Mouse (Mus musculus): ENCODE measurements around the gene Olfr66. TPM values are rescaled to one million over a fixed set of nuclear protein-coding genes. Genes with fewer than 3 reads are reported as not detected.

The Olfr66 gene
- total RNA-seq (2014; fragmentation: Nextera tagmentation) (not detected in 2 replicates), total RNA-seq (2017) (not detected in 2 replicates)

DNA sequence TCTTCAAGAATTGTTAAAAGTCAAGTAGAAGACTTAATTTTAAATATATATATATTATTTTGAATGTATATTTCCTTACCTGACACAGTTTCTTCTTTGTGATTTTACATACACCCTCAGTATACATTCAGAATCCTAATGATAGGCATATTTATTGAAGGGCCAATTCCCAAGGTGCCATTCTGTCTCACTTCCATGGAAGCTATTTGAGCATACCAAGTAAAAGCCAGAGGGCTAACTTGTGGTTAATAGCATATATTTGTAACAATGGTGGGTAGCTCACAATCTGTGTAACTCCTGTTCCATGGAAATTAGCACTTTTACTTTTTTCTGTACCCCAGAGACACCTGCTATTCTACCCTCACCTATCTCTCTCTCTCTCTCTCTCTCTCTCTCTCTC, at the start of gene Olfr66:
Gene Olfr66, minus strand, starts transcription at position 101 of the 400 bp plus-strand sequence.
- ATAC-seq (replicated peaks; ENCODE audit: poor library complexity, severe bottlenecking) = no peak

- ATAC-seq (replicated peaks; ENCODE audit: poor library complexity, severe bottlenecking) = no peak
Measured at GRCm38 (mm10) chr7:103934264-103934663, 48.2 kb upstream of the Olfr66 start, which contains the start of gene Olfr632. Gene Olfr632, plus strand, starts transcription at chr7:103934347.

- no peak for ATAC-seq (replicated peaks; ENCODE audit: poor library complexity, severe bottlenecking)
Measured at GRCm38 (mm10) chr7:103928525-103928924, 42.5 kb upstream of the Olfr66 start, which contains the start of gene Olfr631. Gene Olfr631, plus strand, starts transcription at chr7:103928825.

DNA sequence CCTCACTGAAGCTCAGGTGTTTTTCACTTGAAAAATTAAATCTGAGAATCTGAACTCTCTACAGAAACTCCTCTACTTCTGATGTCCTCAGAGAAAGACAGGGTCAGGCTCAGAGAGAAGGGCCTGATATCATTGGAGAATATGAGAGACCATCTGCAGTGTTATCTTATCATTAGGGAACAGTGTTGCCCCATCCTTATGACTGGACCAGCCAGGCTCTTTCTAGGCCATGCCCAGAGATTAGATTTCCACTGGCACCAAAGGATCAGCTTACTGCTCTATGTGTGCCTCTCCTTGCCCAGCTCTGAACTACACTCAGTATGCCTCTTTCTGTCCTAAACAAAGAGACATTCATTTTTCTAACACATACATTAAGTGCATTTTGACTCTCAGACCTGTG, 29.3 kb upstream of the Olfr66 start:
- ATAC-seq (replicated peaks; ENCODE audit: poor library complexity, severe bottlenecking) = no peak

DNA sequence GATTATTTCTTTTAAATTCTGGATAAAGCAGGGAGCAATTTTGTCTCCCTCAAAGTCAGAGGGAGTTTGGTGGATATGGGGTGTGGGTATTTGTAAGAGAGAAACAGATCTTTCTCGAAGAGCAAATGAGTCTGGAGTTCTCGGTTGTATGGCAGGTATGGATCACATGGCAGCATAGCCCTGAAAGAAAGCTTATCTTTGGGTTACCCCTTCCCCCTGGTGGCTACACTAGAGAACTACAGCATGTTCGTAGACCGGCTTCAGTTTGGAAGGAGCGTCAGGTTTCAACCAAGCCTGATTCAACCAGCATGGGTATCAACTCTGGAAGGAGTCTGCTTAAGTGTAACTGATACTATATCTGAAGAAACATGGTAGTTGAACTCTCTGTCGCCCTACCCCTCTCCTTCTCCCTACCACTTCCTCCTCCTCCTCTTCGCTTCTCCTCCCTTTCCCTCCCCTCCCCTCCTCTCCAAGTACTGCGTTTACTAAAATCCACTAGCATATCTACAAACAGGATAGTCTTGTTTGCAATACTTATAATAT, 27.0 kb upstream of the Olfr66 start:
- peak; percentile 86 for ATAC-seq (replicated peaks; ENCODE audit: poor library complexity, severe bottlenecking)

DNA sequence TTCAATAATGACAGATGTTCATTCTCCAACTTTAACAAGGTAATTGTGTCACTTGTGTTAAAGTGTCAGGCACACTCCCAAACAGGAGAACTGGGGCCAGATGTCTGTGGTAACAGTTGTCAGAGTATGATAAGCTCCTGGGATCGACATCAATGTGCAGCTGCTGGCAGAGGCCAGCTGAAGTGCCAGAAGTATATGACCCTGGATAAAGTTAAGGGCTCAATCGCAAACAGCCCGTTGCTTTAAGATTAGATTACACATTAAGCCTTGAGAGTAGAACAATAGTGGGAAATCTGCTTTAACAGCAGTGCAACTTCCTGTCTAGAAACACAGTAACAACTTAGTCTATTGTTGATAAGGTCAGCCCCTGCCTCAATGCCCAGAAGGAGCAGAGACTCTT, 24.0 kb upstream of the Olfr66 start:
- ATAC-seq (replicated peaks; ENCODE audit: poor library complexity, severe bottlenecking) = no peak

GRCm38 (mm10) chr7:103903187-103903586, 17.1 kb upstream of the Olfr66 start, which contains the start of gene Olfr65:
Gene Olfr65, plus strand, starts transcription at chr7:103903487.
- ATAC-seq (replicated peaks; ENCODE audit: poor library complexity, severe bottlenecking) = no peak

- no peak for ATAC-seq (replicated peaks; ENCODE audit: poor library complexity, severe bottlenecking)
Measured at GRCm38 (mm10) chr7:103894385-103894784, 8.3 kb upstream of the Olfr66 start, which contains the start of gene Olfr64. Gene Olfr64, minus strand, starts transcription at chr7:103894485.

DNA sequence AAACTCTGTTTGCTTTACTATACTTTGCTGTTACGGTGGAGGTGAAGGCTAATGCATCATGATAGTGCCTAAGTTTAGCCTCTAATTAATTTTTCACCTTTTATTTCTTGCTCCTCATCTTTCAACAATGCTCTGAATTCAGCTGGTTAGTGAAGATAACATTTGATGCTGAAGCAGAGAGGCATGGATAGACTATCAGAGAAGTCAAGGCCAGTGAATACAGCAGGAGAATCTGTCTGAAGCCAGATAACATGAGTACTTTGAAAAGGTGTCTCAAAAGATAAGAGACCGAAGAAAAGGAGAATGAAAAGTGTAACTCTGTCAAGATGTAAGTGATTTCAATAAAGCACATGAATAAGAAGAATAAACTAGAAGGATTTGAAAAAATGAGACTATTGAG, 9.0 kb downstream of the Olfr66 start:
- ATAC-seq (replicated peaks; ENCODE audit: poor library complexity, severe bottlenecking) = no peak

GRCm38 (mm10) chr7:103874451-103874850, 11.6 kb downstream of the Olfr66 start:
- 0 out of 2 replicates have a peak, but pooled peaks have one; percentile 46 for ATAC-seq (replicated peaks; ENCODE audit: poor library complexity, severe bottlenecking)

DNA sequence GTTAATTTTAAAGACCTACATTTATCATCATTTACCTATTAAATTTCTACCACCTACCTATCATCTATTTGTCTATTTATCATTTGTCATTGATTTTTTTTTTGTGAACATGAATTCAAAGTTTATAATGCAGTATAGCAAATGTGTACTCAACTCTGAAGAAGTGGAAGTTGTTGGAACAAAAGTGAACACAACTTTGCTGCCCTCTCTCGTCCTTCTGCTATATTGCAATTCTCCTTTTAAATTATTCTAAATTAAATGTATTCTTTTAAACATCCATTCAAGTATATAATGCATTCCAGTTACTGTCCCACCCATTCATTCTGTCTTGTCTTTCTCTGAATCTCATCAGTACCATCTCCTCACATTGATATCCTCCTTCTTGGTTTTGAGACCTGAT, 13.0 kb downstream of the Olfr66 start:
- ATAC-seq (replicated peaks; ENCODE audit: poor library complexity, severe bottlenecking) = peak; percentile 50; the same call in 1 of the 2 replicates

- no peak for ATAC-seq (replicated peaks; ENCODE audit: poor library complexity, severe bottlenecking)
Measured at GRCm38 (mm10) chr7:103870667-103871066, 15.4 kb downstream of the Olfr66 start.

- no peak for ATAC-seq (replicated peaks; ENCODE audit: poor library complexity, severe bottlenecking)
Measured at GRCm38 (mm10) chr7:103865716-103866115, 20.3 kb downstream of the Olfr66 start.

DNA sequence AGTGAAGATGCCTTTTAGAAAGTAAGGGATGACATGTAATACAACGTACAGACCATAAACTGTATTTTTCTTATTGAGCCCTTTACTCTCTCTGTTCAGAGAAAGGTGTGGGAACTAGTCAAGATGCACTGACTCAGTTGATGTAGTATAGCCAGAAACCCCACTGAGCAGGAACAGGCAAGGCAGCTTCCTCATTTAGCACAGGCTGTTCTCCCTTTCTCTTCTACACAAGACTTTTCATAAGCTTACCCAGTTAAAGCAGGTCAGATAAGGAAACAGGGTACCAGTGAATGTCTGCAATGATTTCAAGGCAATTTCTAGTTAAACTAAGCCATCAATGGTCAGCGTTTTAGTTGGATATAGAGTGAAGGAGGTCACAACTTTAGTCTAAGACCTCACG, 24.5 kb downstream of the Olfr66 start:
- peak; percentile 75 for ATAC-seq (replicated peaks; ENCODE audit: poor library complexity, severe bottlenecking)

GRCm38 (mm10) chr7:103860855-103861254, 25.2 kb downstream of the Olfr66 start:
- peak; percentile 98 for ATAC-seq (replicated peaks; ENCODE audit: poor library complexity, severe bottlenecking)

- ATAC-seq (replicated peaks; ENCODE audit: poor library complexity, severe bottlenecking) = no peak
Measured at GRCm38 (mm10) chr7:103859076-103859475, 27.0 kb downstream of the Olfr66 start.

GRCm38 (mm10) chr7:103854669-103855068, 31.4 kb downstream of the Olfr66 start:
- no peak for ATAC-seq (replicated peaks; ENCODE audit: poor library complexity, severe bottlenecking)

- no peak for ATAC-seq (replicated peaks; ENCODE audit: poor library complexity, severe bottlenecking)
Measured at GRCm38 (mm10) chr7:103853090-103853489, 33.0 kb downstream of the Olfr66 start, which contains the start of gene Hbb-y. Gene Hbb-y, minus strand, starts transcription at chr7:103853216.

DNA sequence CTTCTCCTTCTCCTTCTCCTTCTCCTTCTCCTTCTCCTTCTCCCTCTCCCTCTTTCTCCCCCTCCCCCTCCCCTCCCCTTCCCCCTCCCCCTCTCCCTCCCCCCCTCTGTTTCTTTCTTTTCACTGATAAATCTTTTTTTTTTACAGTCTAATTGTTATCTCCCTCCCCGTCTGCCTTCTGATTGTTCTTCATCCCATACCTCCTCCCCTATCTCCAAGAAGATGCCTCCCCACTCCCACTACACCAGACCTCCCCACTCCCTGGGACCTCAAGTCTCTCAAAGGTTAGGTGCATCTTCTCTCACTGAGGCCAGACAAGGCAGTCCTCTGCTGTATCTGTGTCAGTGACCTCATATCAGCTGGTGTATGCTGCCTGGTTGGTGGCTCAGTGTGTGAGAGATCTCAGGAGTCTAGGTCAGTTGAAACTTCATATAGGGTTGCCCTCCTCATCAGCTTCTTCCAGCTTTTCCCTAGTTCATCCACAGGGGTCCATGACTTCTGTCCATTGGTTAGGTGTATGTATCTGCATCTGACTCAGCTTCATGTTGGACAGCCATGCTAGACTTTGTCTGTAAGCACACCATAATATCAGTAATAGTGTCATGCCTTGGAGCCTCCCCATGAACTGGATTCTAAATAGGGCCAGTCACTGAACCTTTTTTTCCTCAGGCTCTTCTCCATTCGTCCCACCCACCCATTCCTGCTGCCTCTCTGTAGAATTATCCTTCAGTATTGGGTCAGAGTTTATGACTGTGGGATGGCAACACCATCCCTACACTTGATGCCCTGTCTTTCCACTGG, 41.3 kb downstream of the Olfr66 start:
- ATAC-seq (replicated peaks; ENCODE audit: poor library complexity, severe bottlenecking) = no peak

GRCm38 (mm10) chr7:103843034-103843433, 43.0 kb downstream of the Olfr66 start, which contains the start of gene Hbb-bh1:
Gene Hbb-bh1, minus strand, starts transcription at chr7:103843164.
- ATAC-seq (replicated peaks; ENCODE audit: poor library complexity, severe bottlenecking) = no peak

- no peak for ATAC-seq (replicated peaks; ENCODE audit: poor library complexity, severe bottlenecking)
Measured at GRCm38 (mm10) chr7:103840268-103840667, 45.8 kb downstream of the Olfr66 start, which contains the start of gene Hbb-bh2. Gene Hbb-bh2, minus strand, starts transcription at chr7:103840520.
